Mouse (Mus musculus) thymus, adult 2 months (tissue): Measurements from ENCODE around the gene Cenpv. TPM values are rescaled to one million over a fixed set of nuclear protein-coding genes. Genes with fewer than 3 reads are reported as not detected.

Experiments
- DNase-seq: peaks from one replicate; pipeline ENCODE4 v3.0.0; 2021
- H3K27ac ChIP-seq: fragments of 200-500 bp; 2 replicates; pipeline ENCODE4 v1.5.1; 2012; ENCODE audit warnings: low read length, control low read depth; ENCODE audit not compliant: control insufficient read depth, insufficient read depth
- H3K27me3 ChIP-seq: fragments of 200-500 bp; 2 replicates; pipeline ENCODE4 v1.6.1; 2012; ENCODE audit warnings: mild to moderate bottlenecking, low read length, moderate library complexity, mixed read lengths; ENCODE audit not compliant: control insufficient read depth, insufficient read depth
- H3K36me3 ChIP-seq: fragments of 200-500 bp; 2 replicates; pipeline ENCODE4 v1.6.1; 2012; ENCODE audit warnings: mild to moderate bottlenecking, low read length, moderate library complexity; ENCODE audit not compliant: control insufficient read depth, insufficient read depth
- H3K4me1 ChIP-seq: fragments of 200-500 bp; replicated peaks from 2 replicates; pipeline ENCODE4 v1.6.1; 2012; ENCODE audit warnings: low read length; ENCODE audit not compliant: control insufficient read depth, insufficient read depth
- H3K4me3 ChIP-seq: fragments of 200-500 bp; 2 replicates; pipeline ENCODE4 v1.5.1; 2012; ENCODE audit warnings: mild to moderate bottlenecking, low read length, control low read depth, moderate library complexity; ENCODE audit not compliant: control insufficient read depth, insufficient read depth
- CTCF ChIP-seq: fragments of 200-500 bp; IDR thresholded peaks from 2 replicates; pipeline ENCODE4 v1.5.1; 2012; ENCODE audit warnings: mild to moderate bottlenecking, control low read depth, low read length, moderate library complexity, borderline replicate concordance; ENCODE audit not compliant: control insufficient read depth, poor library complexity, insufficient read depth; ENCODE audit errors: extremely low read depth
- POLR2A ChIP-seq: fragments of 200-500 bp; IDR thresholded peaks from 2 replicates; pipeline ENCODE4 v1.6.1; 2012; ENCODE audit warnings: mild to moderate bottlenecking, low read length, control low read depth, moderate library complexity; ENCODE audit not compliant: control insufficient read depth, poor library complexity, insufficient read depth; ENCODE audit errors: extremely low read depth
- WGBS: fragments of 180-500 bp; shearing (Covaris S2); methylation state at CpG from one replicate; pipeline ENCODE4 v1.1.7; 2018; 5-methylcytosine and 5-hydroxymethylcytosine counted together
- polyA plus RNA-seq: library from polyadenylated mRNA; depleted of rRNA; stranded (reverse); fragments of >200 nt; gene quantifications from 2 replicates; pipeline ENCODE4 v1.2.3, GENCODE M21; 2012; rRNA removed

The Cenpv gene
- polyA plus RNA-seq, 1 experiment: 12.9 TPM

DNA sequence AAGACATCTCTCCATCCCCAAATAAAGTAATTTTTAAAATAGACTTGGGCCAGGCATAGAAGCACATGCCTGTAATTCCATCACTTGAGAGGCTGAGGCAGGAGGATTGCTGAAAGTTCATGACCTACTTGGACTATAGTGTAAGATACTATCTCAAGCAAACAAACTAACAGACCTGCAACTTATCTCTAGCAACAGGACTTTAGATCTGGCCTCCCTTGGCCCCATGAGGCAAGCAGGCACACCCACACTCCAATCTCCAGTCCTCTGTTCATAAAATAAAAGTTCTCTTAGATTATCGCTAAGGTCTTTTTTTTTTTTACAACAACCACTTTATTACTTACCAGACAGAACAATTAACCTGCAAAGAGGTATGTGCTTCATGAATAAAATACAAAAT, 52.1 kb downstream of the Cenpv start:
- no peaks in the 10 kb centered on the region for H3K36me3 ChIP-seq
- no peak overlapping the region for H3K27ac ChIP-seq
- no peak for DNase-seq
- 100% methylated on average over 1 of the region's 1 CpGs for WGBS
- TF ChIP-seq CTCF: no peak
- no peak for TF ChIP-seq POLR2A
- no peaks in the 10 kb centered on the region for H3K27me3 ChIP-seq
- H3K4me1 ChIP-seq: peaks cover 8% of the 10 kb centered on the region
- H3K4me3 ChIP-seq: no peak overlapping the region

- no peaks in the 10 kb centered on the region for H3K36me3 ChIP-seq
- DNase-seq: no peak
- TF ChIP-seq CTCF (no peak), POLR2A (no peak)
- 93% methylated on average over 5 of the region's 5 CpGs for WGBS
- H3K4me1 ChIP-seq: 0 out of 2 replicates have a peak, but pooled peaks cover 2% of the 10 kb centered on the region
- no peak overlapping the region for H3K27ac ChIP-seq
- no peak overlapping the region for H3K4me3 ChIP-seq
- H3K27me3 ChIP-seq: no peaks in the 10 kb centered on the region
Observed at GRCm38 (mm10) chr11:62479581-62479980, 59.5 kb downstream of the Cenpv start.

DNA sequence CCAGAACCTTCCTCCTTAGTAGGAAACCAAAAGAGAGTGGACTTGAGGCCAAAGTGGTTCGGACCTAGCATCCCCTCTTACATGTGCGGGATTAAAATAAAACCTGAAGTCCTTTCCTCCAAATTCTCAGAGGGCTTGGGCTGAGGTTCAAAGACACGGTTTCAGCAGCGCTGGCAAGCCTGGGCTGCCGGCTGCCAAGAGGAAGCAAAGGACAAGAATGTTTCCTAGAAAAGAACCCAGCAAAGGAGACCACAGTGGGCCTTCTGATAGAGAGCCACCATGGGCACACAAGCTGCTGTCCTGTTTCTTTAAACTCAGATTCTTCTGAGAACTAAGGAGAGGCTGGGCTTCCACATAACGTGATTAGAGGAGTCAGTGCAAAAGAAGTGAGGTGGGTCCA, 60.1 kb downstream of the Cenpv start:
- no peak for DNase-seq
- 24% methylated on average over 6 of the region's 6 CpGs for WGBS
- H3K27me3 ChIP-seq: no peaks in the 10 kb centered on the region
- no peaks in the 10 kb centered on the region for H3K36me3 ChIP-seq
- H3K4me1 ChIP-seq: 0 out of 2 replicates have a peak, but pooled peaks cover 2% of the 10 kb centered on the region
- no peak for TF ChIP-seq CTCF
- TF ChIP-seq POLR2A: no peak
- H3K27ac ChIP-seq: no peak overlapping the region
- H3K4me3 ChIP-seq: no peak overlapping the region

DNA sequence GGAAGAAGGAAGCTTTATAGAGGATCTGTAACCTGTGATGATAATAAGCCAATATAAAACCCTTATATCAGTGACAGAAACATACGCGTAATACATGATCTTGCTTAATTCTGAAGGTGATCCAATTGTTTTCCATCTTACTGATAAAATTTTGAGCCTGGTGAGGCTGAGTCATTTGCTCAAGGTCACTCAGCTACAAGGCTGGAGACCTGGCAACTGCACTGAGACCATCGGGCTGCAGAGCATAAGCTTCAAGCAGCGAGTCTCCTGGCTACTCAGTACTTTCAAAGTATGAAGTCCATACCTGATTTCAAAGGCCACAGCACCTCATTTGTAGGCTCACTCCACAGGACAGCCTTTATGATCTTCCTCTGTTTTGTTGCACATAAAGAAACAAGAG, 62.9 kb downstream of the Cenpv start:
- WGBS: 99% methylated on average over 4 of the region's 4 CpGs
- TF ChIP-seq POLR2A: no peak
- no peak for TF ChIP-seq CTCF

More for the DNA sequence above, 62.9 kb downstream of the Cenpv start:
- no peak overlapping the region for H3K27ac ChIP-seq
- no peak for DNase-seq
- H3K36me3 ChIP-seq: no peaks in the 10 kb centered on the region
- no peaks in the 10 kb centered on the region for H3K27me3 ChIP-seq
- no peak overlapping the region for H3K4me3 ChIP-seq
- 0 out of 2 replicates have a peak, but pooled peaks cover 2% of the 10 kb centered on the region for H3K4me1 ChIP-seq

Other genes starting within 250 kb of the Cenpv start
- gene Pigl, start 80.8 kb downstream of the Cenpv start, polyA plus RNA-seq: 8.4 and 10.5 TPM in 2 replicates
- 214 and 251 TPM in 2 replicates for gene Ncor1, start 80.7 kb downstream of the Cenpv start, polyA plus RNA-seq
- gene Ubb, start 11.9 kb upstream of the Cenpv start, polyA plus RNA-seq: 2,301 and 2,384 TPM in 2 replicates
- gene Trpv2, start 35.2 kb upstream of the Cenpv start, polyA plus RNA-seq: 95.4 and 96.0 TPM in 2 replicates
- gene Lrrc75a, start 109.3 kb upstream of the Cenpv start, polyA plus RNA-seq: 6.0 and 6.9 TPM in 2 replicates
- 43.0 and 47.5 TPM in 2 replicates for gene Mmgt2, start 109.4 kb upstream of the Cenpv start, polyA plus RNA-seq
- 1.9 and 2.0 TPM in 2 replicates for gene Zfp287, start 192.6 kb upstream of the Cenpv start, polyA plus RNA-seq
- not detected in 2 replicates for gene Gm10428, start 213.8 kb upstream of the Cenpv start, polyA plus RNA-seq